Mouse (Mus musculus) hindbrain, embryonic 12.5 days (tissue): Measurements from ENCODE around the gene Xxylt1. TPM values are rescaled to one million over a fixed set of nuclear protein-coding genes. Genes with fewer than 3 reads are reported as not detected.
A peak's percentile ranks its signal among the peaks of the same experiment; 100 is the strongest.

Experiments
- ATAC-seq: fragments of 200-750 bp; cut with Nextera tagmentation; 2 replicates; pipeline ENCODE4 v1.8.0; 2017; ENCODE audit warnings: moderate TSS enrichment; ENCODE audit not compliant: low FRiP score
- H3K27ac ChIP-seq: fragments of 300-500 bp; sonication (generic); 2 replicates; pipeline ENCODE4 v1.5.1; 2016; ENCODE audit warnings: mild to moderate bottlenecking
- H3K27me3 ChIP-seq: fragments of 300-500 bp; sonication (generic); 2 replicates; pipeline ENCODE4 v1.6.1; 2016; ENCODE audit warnings: mild to moderate bottlenecking
- H3K36me3 ChIP-seq: fragments of 300-500 bp; sonication (generic); 2 replicates; pipeline ENCODE4 v1.6.1; 2016; ENCODE audit warnings: mild to moderate bottlenecking
- H3K4me1 ChIP-seq: fragments of 300-500 bp; sonication (generic); 2 replicates; pipeline ENCODE4 v1.6.1; 2016
- H3K4me2 ChIP-seq: fragments of 300-500 bp; sonication (generic); replicated peaks from 2 replicates; pipeline ENCODE4 v1.6.1; 2016; ENCODE audit warnings: mild to moderate bottlenecking
- H3K4me3 ChIP-seq: fragments of 300-500 bp; sonication (generic); 2 replicates; pipeline ENCODE4 v1.5.1; 2016; ENCODE audit warnings: mild to moderate bottlenecking
- H3K9ac ChIP-seq: fragments of 300-500 bp; sonication (generic); 2 replicates; pipeline ENCODE4 v1.6.1; 2016; ENCODE audit warnings: mild to moderate bottlenecking, moderate library complexity
- H3K9me3 ChIP-seq: fragments of 300-500 bp; sonication (generic); replicated peaks from 2 replicates; pipeline ENCODE4 v1.6.1; 2016; ENCODE audit warnings: mild to moderate bottlenecking
- WGBS: fragments of 180-500 bp; shearing (Covaris S2); methylation state at CpG from one replicate; pipeline ENCODE4 v1.1.7; 2016; 5-methylcytosine and 5-hydroxymethylcytosine counted together
- polyA plus RNA-seq: library from polyadenylated mRNA; unstranded; fragments of >200 nt; fragmentation: Nextera tagmentation; extraction: Ambion mirVana; gene quantifications from 2 replicates; pipeline ENCODE4 v1.2.1, GENCODE M21; 2016

Gene Xxylt1
- polyA plus RNA-seq, 1 experiment from 2014 or later: 17.9 TPM

DNA sequence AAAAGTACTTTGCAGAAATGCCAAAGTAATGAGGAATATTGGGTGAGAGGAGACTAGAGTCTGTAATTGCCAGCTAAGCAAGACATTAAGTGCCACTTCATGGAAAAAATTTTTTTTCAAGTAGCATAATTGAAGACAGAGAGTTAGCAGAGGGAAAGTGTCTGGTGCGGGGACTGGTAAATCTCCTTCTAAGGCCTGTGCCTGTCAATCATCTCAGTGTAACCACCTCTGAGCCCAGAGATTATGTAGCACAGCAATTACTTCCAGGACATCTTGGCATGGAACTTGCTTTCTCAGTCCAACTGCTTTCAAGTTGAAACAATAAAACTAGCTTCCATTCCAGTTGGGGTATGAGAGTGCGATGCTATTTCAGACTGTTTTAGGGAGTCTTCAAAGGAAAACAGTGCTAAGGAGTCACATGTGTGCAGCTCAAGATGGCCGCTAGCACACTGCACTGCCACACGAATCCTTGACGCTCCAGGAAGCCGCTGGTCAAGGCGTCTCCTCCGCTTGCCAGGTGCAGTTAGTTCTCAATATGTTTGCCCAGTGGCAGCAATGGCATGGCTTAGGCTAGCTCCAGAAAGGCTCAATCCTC, 45.5 kb downstream of the Xxylt1 start:
- Histone ChIP-seq H3K36me3 (no peaks in the 10 kb centered on the region), H3K9ac (no peak overlapping the region), H3K27ac (no peak overlapping the region), H3K4me3 (no peak overlapping the region), H3K9me3 (no peaks in the 10 kb centered on the region), H3K27me3 (no peaks in the 10 kb centered on the region), H3K4me1 (peaks cover 10% of the 10 kb centered on the region; the same call in 1 of the 2 replicates), H3K4me2 (no peak overlapping the region)
- whole genome bisulfite sequencing: 84% methylated on average over 8 of the region's 8 CpGs
- ATAC-seq: no peak

DNA sequence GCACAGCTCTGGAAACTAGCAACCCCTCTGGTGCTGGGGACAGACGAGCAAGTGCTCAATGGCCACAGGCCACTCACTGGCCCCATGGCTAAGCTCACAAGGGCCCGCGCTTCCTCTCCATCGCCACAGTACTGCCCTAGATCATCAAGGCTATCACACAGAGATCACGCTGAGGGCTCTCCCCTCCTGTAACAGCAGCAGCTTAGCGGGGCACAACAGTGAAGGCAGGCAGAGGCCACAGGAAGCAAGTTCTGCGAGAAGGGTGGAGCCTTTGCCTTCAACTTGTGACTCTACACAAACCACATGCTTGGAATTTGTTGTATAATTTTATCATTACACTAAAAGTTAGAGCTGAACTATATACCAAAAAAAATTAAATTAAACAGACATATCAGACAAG, 46.0 kb downstream of the Xxylt1 start:
- Histone ChIP-seq H3K4me3 (no peak overlapping the region), H3K9ac (no peak overlapping the region), H3K9me3 (no peaks in the 10 kb centered on the region), H3K4me2 (no peak overlapping the region), H3K27ac (no peak overlapping the region), H3K36me3 (no peaks in the 10 kb centered on the region), H3K4me1 (peaks cover 10% of the 10 kb centered on the region; the same call in 1 of the 2 replicates), H3K27me3 (no peaks in the 10 kb centered on the region)
- no peak for ATAC-seq
- 55% methylated on average over 7 of the region's 7 CpGs for WGBS

GRCm38 (mm10) chr16:31034051-31034450, 47.2 kb downstream of the Xxylt1 start:
- WGBS: 35% methylated on average over 3 of the region's 3 CpGs
- H3K9me3 ChIP-seq: no peaks in the 10 kb centered on the region
- H3K4me2 ChIP-seq: no peak overlapping the region
- H3K4me3 ChIP-seq: no peak overlapping the region
- H3K36me3 ChIP-seq: no peaks in the 10 kb centered on the region
- no peak for ATAC-seq
- no peak overlapping the region for H3K9ac ChIP-seq
- peak overlapping the region; percentile 66 for H3K27ac ChIP-seq
- no peaks in the 10 kb centered on the region for H3K27me3 ChIP-seq
- H3K4me1 ChIP-seq: peaks cover 7% of the 10 kb centered on the region; the same call in 1 of the 2 replicates

DNA sequence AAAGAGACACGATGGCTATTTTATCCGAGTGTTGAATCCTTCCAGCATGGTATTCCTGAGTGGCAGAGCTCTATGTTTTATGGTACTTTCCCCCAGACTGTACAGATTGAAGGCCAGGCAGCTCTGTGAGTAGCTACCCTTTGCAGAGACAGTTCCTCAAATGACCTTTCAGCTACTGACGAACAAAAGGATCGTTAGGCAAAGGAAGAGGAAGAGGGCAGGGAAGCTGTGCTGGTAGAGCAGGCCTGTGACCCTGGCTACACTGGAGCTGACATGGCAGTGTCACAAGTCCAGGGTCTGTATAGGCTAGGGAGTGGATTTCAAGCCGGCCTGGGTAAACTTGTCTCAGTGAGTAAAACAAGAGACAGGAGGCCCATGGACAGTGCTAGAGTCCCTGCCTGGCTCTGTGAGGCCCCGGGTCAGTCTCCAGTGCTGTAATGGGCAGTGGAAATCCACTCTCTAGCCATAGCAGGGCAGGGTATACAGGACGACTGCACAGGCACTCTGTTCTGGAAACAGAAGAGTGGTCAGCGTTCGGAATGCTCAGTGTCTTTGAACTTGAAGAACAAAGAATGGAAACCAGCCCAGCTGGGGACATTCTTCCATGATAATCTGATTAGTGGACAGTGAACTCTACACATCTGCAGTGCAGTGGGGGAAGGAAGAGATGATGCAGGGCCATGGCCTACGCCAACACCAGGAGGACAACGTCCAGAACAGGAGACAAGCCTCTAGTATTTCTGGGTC, 51.3 kb downstream of the Xxylt1 start:
- no peak overlapping the region for H3K9ac ChIP-seq
- 71% methylated on average over 11 of the region's 11 CpGs for WGBS
- H3K36me3 ChIP-seq: no peaks in the 10 kb centered on the region
- ATAC-seq: no peak
- H3K9me3 ChIP-seq: no peaks in the 10 kb centered on the region
- H3K4me1 ChIP-seq: peaks cover 7% of the 10 kb centered on the region; the same call in 1 of the 2 replicates
- H3K27ac ChIP-seq: no peak overlapping the region
- no peak overlapping the region for H3K4me3 ChIP-seq
- H3K27me3 ChIP-seq: no peaks in the 10 kb centered on the region
- H3K4me2 ChIP-seq: no peak overlapping the region

GRCm38 (mm10) chr16:31027675-31028074, 53.6 kb downstream of the Xxylt1 start:
- Histone ChIP-seq H3K36me3 (no peaks in the 10 kb centered on the region), H3K9ac (no peak overlapping the region), H3K27ac (no peak overlapping the region), H3K9me3 (no peaks in the 10 kb centered on the region), H3K4me3 (no peak overlapping the region), H3K27me3 (no peaks in the 10 kb centered on the region), H3K4me1 (no peaks in the 10 kb centered on the region), H3K4me2 (no peak overlapping the region)
- ATAC-seq: no peak

DNA sequence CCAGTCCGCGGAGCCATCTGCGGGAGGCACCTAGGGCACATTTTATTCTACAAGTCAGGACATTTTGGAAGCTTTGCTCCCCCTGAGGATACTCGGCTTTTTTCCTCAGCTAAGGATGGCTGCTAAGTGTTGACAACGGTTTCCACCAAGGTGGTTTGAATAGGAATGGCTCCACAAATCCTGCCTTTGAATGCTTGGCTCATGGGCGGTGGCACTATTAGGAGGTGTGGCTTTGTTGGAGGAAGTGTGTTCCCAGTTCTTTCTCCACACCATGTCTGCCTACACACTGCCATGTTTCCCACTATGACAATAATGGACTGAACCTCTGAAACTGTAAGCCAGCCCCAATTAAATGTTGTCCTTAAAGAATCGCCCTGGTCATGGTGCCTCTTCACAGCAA, 55.7 kb downstream of the Xxylt1 start:
- H3K4me3 ChIP-seq: no peak overlapping the region
- no peak overlapping the region for H3K27ac ChIP-seq

GRCm38 (mm10) chr16:31024997-31025396, 56.2 kb downstream of the Xxylt1 start:
- Histone ChIP-seq H3K9ac (no peak overlapping the region), H3K4me2 (no peak overlapping the region), H3K9me3 (no peaks in the 10 kb centered on the region), H3K4me1 (peaks cover 14% of the 10 kb centered on the region), H3K27ac (no peak overlapping the region), H3K4me3 (no peak overlapping the region), H3K27me3 (no peaks in the 10 kb centered on the region), H3K36me3 (no peaks in the 10 kb centered on the region)
- WGBS: 81% methylated on average over 4 of the region's 4 CpGs
- no peak for ATAC-seq

More for the DNA sequence above, 55.7 kb downstream of the Xxylt1 start:
- Histone ChIP-seq H3K9me3 (no peaks in the 10 kb centered on the region), H3K27me3 (no peaks in the 10 kb centered on the region), H3K4me2 (no peak overlapping the region), H3K4me1 (peaks cover 14% of the 10 kb centered on the region), H3K9ac (no peak overlapping the region), H3K36me3 (no peaks in the 10 kb centered on the region)
- 92% methylated on average over 7 of the region's 7 CpGs for WGBS
- ATAC-seq: no peak

- H3K9ac ChIP-seq: no peak overlapping the region
- H3K4me2 ChIP-seq: no peak overlapping the region
- no peaks in the 10 kb centered on the region for H3K36me3 ChIP-seq
- WGBS: 67% methylated on average over 7 of the region's 7 CpGs
- H3K27me3 ChIP-seq: no peaks in the 10 kb centered on the region
- H3K4me1 ChIP-seq: peaks cover 14% of the 10 kb centered on the region
- H3K4me3 ChIP-seq: no peak overlapping the region
- ATAC-seq: no peak
- no peaks in the 10 kb centered on the region for H3K9me3 ChIP-seq
- no peak overlapping the region for H3K27ac ChIP-seq
Measured at GRCm38 (mm10) chr16:31024221-31024620, 57.0 kb downstream of the Xxylt1 start.

DNA sequence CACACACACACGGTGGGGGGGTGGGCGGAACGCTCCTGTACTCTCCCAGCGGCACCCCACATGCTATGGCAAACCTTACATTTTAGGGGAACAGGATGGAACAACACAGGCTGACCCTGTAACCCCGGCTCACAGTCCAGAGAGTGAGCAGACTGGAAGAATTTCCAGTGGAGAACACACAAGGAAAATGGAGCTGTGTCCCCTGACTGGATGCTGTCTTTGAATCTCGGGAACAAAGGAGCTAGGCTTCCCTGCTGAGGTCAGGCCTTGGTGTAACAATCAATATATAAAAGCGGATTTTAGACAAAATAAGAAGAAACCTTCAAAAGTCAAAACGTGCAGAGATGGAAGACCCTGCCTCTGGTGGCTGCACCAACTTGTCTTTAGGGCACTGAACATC, 57.4 kb downstream of the Xxylt1 start:
- no peak overlapping the region for H3K9ac ChIP-seq
- H3K4me2 ChIP-seq: no peak overlapping the region
- H3K4me3 ChIP-seq: no peak overlapping the region
- no peaks in the 10 kb centered on the region for H3K36me3 ChIP-seq
- ATAC-seq: no peak
- H3K4me1 ChIP-seq: peaks cover 14% of the 10 kb centered on the region
- 64% methylated on average over 8 of the region's 8 CpGs for WGBS
- no peaks in the 10 kb centered on the region for H3K27me3 ChIP-seq
- no peaks in the 10 kb centered on the region for H3K9me3 ChIP-seq
- H3K27ac ChIP-seq: no peak overlapping the region

- Histone ChIP-seq H3K27me3 (no peaks in the 10 kb centered on the region), H3K4me2 (no peak overlapping the region), H3K9me3 (no peaks in the 10 kb centered on the region), H3K36me3 (no peaks in the 10 kb centered on the region), H3K27ac (no peak overlapping the region), H3K9ac (no peak overlapping the region), H3K4me1 (peaks cover 14% of the 10 kb centered on the region), H3K4me3 (no peak overlapping the region)
- WGBS: 53% methylated on average over 5 of the region's 5 CpGs
- ATAC-seq: no peak
Measured at GRCm38 (mm10) chr16:31022287-31022686, 58.9 kb downstream of the Xxylt1 start.

GRCm38 (mm10) chr16:31019514-31019913, 61.7 kb downstream of the Xxylt1 start:
- H3K4me1 ChIP-seq: peaks cover 17% of the 10 kb centered on the region
- no peak overlapping the region for H3K4me3 ChIP-seq
- H3K36me3 ChIP-seq: no peaks in the 10 kb centered on the region
- no peak overlapping the region for H3K4me2 ChIP-seq
- WGBS: 73% methylated on average over 3 of the region's 3 CpGs
- no peak overlapping the region for H3K27ac ChIP-seq
- ATAC-seq: no peak
- no peaks in the 10 kb centered on the region for H3K27me3 ChIP-seq
- no peak overlapping the region for H3K9ac ChIP-seq
- H3K9me3 ChIP-seq: no peaks in the 10 kb centered on the region

DNA sequence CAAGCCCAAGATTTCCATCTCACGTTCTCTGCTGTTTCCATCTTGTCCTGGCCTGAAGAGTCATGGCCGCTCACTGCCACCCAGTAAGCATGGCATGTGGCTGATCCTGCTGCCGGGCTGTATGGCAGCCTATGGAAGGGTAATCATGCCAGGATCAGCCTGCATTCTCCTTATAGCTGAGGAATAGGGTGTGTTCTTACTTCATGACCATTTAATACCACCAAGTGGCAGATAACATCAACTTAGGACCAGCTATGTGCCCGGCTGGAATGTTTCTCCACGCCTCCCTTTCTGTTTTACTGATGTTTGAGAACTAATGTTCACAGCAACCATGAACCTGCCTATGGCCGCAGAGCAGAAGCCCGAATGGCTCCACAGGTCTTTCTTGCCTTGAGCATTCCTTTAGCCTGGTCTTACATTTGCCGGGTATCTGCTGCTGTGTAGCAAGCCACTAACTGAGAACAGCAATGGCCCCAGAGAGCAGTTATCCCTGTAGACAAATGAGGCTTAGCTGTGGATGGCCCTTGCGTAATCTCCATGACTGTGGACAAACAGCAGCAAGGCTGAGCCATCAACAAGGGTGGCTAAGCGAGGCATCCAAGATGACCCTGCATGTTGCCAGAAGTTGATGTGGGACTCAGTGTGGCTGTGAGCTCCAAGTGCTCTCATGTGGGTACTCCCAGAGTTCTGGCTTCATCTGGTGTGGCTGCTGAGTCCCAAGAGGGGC, 63.4 kb downstream of the Xxylt1 start:
- Histone ChIP-seq H3K4me3 (no peak overlapping the region), H3K4me1 (peaks cover 17% of the 10 kb centered on the region), H3K9ac (no peak overlapping the region), H3K36me3 (no peaks in the 10 kb centered on the region), H3K9me3 (no peaks in the 10 kb centered on the region), H3K27ac (no peak overlapping the region), H3K4me2 (no peak overlapping the region), H3K27me3 (no peaks in the 10 kb centered on the region)
- no peak for ATAC-seq
- WGBS: 97% methylated on average over 10 of the region's 10 CpGs
